Mouse (Mus musculus) retina, embryonic 14.5 days (tissue): ENCODE measurements around the gene Gabrq.

Experiments
- DNase-seq: peaks from one replicate; pipeline ENCODE4 v3.0.0-alpha.2; 2015; ENCODE audit warnings: low spot score

Gabrq gene

DNA sequence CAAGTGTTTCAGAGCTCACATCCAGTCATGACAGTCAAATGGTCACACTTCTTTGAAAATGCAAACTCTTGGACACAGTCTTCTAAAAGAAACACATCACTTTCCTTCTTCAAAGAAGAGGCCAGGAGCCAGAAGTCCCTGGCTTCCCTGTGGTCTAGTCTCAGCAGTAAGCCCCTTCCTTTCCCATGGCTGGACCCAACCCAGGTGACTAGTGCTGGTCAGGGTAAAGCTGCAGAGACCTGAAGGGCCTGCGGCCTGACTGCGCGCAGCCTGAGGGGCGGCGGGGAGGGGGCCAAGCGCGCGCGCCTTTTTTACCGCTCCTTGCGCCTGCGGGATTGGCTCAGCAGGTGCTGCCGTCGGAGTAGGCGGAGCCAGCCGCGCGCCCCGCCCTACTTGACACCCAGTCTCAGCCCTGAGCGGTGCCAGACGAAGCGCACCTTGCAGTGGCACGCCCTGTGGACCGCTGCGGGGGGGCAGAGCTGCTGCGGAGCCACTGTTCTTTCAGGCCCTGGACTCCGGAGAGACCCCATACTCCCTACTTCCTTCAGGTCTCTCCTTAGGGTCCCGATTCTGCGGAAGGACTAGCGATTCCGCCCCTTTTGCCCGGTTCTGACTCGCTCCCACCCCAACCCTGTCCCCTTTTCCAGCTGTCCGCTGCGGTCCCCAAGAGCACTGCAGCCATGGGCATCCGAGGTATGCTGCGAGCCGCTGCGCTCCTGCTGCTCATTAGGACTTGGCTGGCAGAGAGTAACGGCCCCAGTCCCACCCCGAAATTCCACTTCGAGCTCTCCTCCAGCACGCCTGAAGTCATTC lies at the start of gene Gabrq:
Gene Gabrq, plus strand, starts transcription at position 403 of the 813 bp plus-strand sequence.
- DNase-seq: peak; percentile 58

- peak; percentile 55 for DNase-seq
Observed at GRCm38 (mm10) chrX:72788773-72789557, 36.0 kb upstream of the Gabrq start.

DNA sequence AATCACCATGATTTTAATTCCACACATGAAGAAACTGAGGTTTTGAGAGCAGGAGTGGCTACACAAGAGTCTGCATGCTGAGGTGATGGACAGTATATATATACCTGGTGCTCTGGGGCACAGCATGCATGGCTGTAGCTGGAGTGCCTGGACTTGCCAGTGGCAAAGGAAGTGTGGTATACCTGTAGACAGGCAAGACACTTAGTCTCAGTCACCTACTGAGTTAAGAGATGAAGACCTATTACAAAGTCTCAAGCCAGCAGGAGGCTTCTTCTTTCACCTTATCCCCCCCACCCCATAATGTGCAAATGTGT lies 35.5 kb upstream of the Gabrq start:
- no peak for DNase-seq

- DNase-seq: peak; percentile 87
Observed at GRCm38 (mm10) chrX:72819594-72819993, 5.4 kb upstream of the Gabrq start.

DNA sequence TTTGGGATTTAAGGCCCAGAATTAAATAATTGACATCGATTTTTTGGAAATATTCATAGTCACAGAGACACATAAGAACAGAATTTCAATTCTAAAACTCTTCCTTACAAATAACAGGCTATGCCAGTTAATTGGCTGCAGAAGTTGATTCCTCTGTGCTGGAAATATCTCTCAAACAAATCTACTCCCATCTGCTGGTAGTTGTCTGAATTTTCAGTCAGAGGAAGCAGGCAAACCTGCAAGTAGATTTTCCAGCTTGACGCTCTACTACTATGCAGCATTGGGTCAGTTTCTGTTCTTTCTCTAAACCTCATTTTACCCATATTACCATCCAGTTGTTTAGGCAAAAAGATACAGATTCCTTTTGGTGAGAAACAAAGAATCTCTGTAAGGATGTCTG lies 1.7 kb upstream of the Gabrq start:
- DNase-seq: no peak

DNA sequence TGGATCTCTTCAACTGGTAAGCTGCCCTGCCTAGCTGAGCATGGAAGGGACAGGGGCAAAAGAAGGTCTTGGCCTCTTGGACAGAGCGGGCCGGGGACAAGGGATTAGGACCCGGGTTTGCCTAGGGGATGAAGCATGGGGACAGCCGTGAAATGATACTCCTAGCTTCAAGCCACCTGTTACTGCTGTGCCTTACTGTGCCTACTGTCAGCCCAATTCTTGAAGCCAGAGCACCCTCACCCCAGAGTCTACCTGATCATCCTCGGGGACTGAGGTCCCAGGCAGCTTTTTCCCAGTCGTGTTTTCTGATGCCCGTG lies 569 bp downstream of the Gabrq start:
- DNase-seq: peak; percentile 6
